Mouse (Mus musculus): Measurements from ENCODE around the gene 4930544D05Rik.

4930544D05Rik gene

GRCm38 (mm10) chr11:70643051-70643450 lies 27.4 kb downstream of the 4930544D05Rik start:
- no peak for DNase-seq (ENCODE audit: low read depth)

- DNase-seq (ENCODE audit: low read depth) = no peak
These were observed 29.0 kb downstream of the 4930544D05Rik start for GRCm38 (mm10) chr11:70644564-70645103.

GRCm38 (mm10) chr11:70645461-70646258 lies 30.0 kb downstream of the 4930544D05Rik start:
- no peak for DNase-seq (ENCODE audit: low read depth)

- no peak for DNase-seq (ENCODE audit: low read depth)
These were observed 30.6 kb downstream of the 4930544D05Rik start for GRCm38 (mm10) chr11:70646259-70646555.

GRCm38 (mm10) chr11:70646691-70647650 lies 31.3 kb downstream of the 4930544D05Rik start, which contains the start of the genes Rnf167 and Slc25a11:
Rnf167 (plus strand) TSS chr11:70647235.
Slc25a11 (minus strand) TSS chr11:70647479.
- peak; percentile 95 for DNase-seq (ENCODE audit: low read depth)

- no peak for DNase-seq (ENCODE audit: low read depth)
These were observed 32.2 kb downstream of the 4930544D05Rik start for GRCm38 (mm10) chr11:70647716-70648420.

- no peak for DNase-seq (ENCODE audit: low read depth)
These were observed 32.9 kb downstream of the 4930544D05Rik start for GRCm38 (mm10) chr11:70648512-70648911.

GRCm38 (mm10) chr11:70649185-70649734 lies 33.6 kb downstream of the 4930544D05Rik start:
- no peak for DNase-seq (ENCODE audit: low read depth)

- DNase-seq (ENCODE audit: low read depth) = no peak
These were observed 34.9 kb downstream of the 4930544D05Rik start for GRCm38 (mm10) chr11:70650322-70651175.

GRCm38 (mm10) chr11:70651391-70651790 lies 35.7 kb downstream of the 4930544D05Rik start:
- no peak for DNase-seq (ENCODE audit: low read depth)

GRCm38 (mm10) chr11:70652029-70652883 lies 36.6 kb downstream of the 4930544D05Rik start:
- no peak for DNase-seq (ENCODE audit: low read depth)

- no peak for DNase-seq (ENCODE audit: low read depth)
These were observed 37.3 kb downstream of the 4930544D05Rik start for GRCm38 (mm10) chr11:70652884-70653344.

GRCm38 (mm10) chr11:70653345-70654197 lies 37.9 kb downstream of the 4930544D05Rik start:
- DNase-seq (ENCODE audit: low read depth) = no peak

GRCm38 (mm10) chr11:70654198-70654922 lies 38.7 kb downstream of the 4930544D05Rik start, which contains the start of gene Pfn1:
Pfn1 (minus strand) TSS chr11:70654644.
- DNase-seq (ENCODE audit: low read depth) = no peak

GRCm38 (mm10) chr11:70654923-70655570 lies 39.4 kb downstream of the 4930544D05Rik start:
- no peak for DNase-seq (ENCODE audit: low read depth)

GRCm38 (mm10) chr11:70655571-70656455 lies 40.2 kb downstream of the 4930544D05Rik start:
- no peak for DNase-seq (ENCODE audit: low read depth)
